Mouse (Mus musculus) urinary bladder, postnatal 14 days (tissue): ENCODE data around the gene 4931400O07Rik.

ENCODE experiments used
- DNase-seq: peaks from one replicate; pipeline ENCODE4 v3.0.0; 2021; ENCODE audit warnings: low spot score

The 4931400O07Rik gene

GRCm38 (mm10) chrX:62467691-62468090, at the start of gene 4931400O07Rik:
TSS of gene 4931400O07Rik (plus strand) at chrX:62467991.
- DNase-seq = no peak
